Mouse (Mus musculus) embryo, embryonic 11 days (tissue): ENCODE data around the gene Qpct.

Experiments
- DNase-seq: peaks from one replicate; pipeline ENCODE4 v3.0.0-alpha.2; 2015

Qpct gene

DNA sequence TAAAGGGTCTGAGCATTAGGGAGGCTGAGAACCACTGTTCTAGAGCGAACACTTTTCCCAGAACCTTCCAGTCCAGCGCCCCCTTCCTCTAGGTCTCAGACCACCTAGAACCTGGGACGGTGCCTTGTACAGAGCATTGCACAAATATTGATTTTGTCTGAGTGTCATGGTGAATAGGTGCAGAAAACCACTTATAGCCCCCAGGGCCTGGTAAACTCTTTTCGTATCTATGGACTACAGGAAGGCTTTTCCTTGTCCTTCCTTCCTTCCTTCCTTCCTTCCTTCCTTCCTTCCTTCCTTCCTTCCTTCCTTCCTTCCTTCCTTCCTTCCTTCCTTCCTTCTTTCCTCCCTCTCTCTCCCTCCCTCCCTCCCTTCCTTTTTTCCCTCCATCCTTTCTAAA is at the start of gene Qpct:
TSS of gene Qpct (plus strand) at position 301 of the 400 bp plus-strand sequence.
- no peak for DNase-seq

DNA sequence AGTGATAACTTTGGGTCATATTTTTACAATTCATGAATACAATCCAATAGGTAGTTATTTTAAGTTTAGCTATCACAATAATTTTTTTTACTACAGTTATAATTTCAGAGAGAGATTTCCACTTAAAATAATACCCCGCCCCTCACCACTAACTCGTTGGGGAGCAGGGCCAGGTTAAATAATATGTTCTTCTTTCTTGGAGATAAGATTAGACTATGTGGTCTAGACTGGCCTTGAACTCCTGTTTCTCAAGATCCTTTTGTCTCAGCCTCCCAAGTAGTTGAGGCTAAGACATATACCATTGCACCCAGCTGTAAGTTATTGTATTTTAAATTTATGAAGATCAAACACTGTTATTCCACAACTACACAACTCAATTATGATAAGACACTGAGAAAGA is 38.1 kb upstream of the Qpct start:
- DNase-seq = no peak

DNA sequence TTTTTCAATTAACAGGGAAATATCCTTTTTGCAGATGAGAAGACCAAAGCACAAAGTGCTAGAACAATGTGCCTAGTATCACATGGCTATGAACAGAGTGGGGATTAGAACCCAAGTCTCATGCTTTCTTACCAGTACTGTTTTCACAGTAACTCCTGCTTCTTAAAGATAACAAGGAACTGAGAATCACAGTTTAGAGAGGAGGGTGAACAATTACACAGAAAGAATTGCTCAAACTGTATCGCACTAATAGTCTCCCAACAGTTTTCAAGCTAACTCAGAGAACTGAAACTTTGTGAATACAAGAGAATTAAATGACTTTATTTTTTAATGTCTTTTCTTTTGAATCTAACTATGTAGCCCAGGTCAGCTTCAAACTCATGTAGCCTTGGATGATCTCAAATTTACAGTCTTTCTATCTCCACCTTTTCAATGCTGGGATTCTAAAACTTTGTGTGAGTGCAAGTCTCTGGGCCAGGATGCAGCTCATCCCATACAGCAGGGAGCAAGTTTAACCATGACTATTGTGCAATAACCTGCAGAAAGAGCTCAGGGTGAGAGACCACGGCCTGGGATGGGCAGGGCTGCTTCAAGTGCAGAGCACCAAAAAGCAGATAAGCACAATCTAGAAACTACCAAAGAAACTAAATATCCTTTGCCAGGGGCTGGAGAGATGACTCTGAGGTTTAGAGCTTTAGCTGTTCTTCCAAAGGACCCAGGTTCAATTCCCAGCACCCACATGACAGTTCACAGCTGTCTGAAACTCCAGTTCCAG is 36.6 kb upstream of the Qpct start:
- no peak for DNase-seq

DNA sequence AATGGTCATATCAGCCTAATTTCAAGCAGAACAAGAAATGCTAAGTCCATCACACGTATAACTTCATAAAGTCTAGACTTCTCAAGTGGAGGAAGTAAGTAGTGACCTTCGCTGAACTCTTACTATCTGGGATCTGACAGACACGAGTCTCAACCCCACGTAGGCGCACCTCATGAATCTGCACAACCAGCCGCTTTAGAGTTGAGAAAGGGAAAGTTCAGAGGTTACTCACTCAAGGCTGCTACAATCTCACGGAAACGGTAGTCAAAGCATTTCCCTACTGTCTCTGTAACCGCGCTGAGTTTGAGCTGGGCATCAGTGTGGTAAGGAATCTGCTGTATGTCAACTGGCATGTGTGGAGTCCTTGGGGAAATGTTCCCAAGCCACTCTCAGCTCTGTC is 35.9 kb upstream of the Qpct start:
- DNase-seq = no peak

DNA sequence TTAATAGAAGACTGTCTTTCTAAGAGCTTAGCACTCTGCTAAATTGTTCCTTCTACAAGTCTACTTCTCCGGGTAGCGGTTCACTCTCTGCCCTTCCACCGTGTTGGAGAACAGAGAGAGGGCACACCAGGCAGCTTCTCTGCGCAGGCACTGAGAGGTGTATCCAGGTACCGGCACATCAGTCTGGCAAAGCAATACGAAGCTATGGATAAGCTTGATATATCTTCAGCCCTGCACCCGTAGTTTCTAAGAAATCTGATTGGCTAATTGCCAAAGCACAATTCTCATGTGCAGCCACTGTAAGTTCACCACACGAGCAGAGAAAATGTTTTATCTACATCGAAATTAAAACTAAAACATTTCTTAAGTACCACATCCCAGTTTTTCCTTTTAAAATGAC is 33.3 kb upstream of the Qpct start:
- DNase-seq = no peak

DNA sequence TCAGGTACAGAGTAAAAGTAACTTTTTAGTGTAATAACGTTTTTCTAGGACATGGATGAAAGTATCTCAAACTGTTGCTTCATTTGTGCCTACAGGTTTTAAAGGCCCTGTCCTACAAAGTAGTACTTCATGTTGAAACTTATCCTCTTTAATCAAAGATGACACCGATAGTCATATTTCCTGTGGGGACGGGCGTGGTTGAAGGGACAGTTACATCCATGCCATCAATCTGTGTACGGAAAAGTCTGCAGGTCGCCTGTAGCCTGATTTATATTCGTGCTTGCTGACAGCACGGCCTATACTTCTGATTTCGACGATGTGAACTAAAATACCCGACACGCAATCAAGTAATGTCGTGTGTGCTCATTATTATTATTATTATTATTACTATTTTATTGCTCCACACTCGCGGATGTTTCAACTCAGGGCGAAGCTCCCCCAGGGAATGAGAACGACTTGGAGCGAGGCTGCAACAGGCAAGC is 31.9 kb upstream of the Qpct start:
- DNase-seq = no peak

DNA sequence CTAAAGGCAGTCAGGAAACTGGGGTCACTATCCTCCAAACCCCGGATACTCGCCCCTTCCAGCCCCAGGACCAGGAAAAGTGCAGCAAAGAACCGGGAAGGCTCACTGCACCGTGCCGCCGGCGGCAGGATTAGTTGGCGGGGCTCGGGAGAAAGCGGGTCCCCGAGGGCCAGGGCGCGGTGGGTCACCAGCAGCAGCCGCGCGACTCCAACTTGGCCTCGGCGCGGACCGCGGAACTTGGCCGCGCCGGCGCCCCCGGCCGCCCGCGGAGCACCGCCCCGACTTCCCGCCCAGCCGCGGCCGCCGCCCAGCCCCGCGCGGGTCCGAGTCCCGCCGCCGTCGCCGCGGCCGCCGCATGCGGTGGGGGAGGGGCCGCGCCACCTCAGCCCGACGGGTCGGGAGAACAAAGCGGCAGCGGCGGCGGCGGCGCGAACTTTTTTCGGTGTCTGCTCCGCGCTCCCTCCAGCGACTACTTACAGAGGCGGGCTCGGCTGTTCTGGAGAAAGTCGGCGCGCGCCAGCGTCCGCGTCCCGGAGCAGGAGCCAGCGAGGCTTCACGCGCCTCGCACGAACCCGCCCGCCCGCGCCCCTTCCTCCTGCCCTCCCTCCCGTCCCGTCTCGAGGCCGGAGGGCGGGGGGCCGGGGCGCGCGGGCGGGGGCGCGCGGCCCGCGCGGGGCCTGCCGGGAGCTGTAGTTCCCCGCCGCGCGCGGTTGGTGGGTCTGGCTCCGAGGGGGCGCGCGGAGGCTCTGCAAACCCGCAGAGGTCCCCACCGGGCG is 31.3 kb upstream of the Qpct start, which contains the start of gene Prkd3:
TSS of gene Prkd3 (minus strand) at position 609 of the 776 bp plus-strand sequence.
- peak; percentile 92 for DNase-seq

DNA sequence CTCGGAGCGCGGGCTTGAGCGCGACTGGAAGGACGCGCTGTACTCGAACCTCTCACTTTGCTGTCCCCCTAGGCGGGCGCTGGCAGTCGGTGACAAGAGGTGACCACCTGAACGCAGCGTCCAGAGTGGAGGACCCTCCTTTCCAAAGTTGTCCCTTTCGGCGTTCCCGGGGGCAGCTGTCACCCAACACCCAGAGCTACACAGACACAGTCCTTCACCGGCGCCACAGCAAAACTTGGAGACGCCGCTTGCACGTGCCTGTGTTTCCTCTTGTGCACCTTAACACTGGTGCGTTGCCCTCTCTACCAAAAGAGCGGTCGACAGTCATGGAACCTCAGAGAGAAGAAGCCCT is 30.7 kb upstream of the Qpct start:
- DNase-seq = no peak

DNA sequence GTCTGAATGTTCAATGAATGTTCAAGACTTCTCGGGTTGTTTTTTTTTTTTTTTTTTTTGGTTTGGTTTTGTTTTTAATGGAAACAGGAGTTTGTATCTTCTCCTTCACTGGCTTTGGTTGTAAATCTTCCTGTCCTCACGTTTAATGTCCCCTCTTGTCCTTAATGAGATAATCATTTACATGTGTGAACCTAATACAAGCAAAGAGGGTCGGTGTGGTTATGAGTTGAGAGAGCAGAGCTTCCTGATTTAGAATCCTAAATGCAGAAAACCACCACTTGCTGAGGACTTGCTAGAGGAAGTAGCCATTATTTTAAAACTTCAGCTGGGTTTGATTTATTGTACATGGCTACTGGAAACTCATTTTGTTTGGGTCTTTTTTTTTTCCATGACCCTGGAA is 29.0 kb upstream of the Qpct start:
- DNase-seq = peak; percentile 46

DNA sequence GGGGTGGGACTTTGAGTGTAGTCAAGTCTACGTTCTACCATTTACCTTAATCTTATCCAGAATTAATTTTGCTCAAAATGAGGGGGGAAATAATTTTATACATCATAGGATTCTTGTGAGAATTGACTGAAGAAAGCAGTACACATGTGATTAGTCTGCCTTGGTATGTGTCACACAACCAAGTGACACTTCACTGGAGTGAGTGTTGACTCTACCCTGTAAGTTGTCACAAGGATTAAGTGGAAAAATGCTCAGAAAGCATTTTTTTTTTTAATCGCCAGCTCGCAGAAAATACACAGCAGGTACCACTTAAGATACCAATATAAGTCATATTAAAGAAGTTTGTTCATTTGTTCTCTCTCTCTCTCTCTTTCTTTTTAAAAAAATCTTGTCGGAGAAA is 27.2 kb upstream of the Qpct start:
- no peak for DNase-seq

DNA sequence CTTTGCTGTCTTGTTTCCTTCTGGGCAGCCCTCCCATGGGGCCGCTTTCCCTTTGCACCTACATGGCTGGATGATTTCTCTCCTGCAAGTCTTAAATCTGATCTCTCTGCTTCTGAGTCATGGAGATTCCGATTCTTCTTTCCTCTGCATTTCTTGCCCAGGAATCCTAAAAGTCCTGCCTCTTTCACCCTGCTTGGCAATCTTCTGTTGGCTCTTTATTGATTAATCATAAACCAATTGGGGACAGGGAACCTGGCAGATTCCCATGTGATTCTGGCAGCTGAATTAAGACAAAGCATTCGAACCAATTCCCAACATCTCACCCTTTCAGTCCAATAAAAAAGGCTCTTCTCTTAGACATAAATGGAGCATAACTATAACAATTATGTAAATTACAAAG is 22.5 kb upstream of the Qpct start:
- no peak for DNase-seq

DNA sequence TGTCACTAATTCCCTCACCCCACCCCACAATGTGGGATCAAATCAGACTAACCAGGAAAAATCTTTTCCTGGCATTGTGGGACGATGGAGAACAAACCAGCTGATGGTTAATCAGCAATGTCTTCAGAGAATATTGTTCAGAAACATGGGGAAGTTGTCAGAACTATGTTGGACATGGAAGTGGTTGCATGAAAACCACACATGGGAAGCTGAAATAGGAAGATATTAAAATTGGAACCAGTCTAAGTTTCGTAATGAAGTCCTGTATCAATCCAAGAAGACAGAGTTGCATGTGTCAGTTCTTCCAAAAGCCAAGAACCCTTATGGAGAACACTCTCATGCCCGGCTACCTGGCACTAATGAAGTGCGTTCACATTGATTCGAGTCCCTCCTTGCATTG is 20.1 kb upstream of the Qpct start:
- DNase-seq = no peak

DNA sequence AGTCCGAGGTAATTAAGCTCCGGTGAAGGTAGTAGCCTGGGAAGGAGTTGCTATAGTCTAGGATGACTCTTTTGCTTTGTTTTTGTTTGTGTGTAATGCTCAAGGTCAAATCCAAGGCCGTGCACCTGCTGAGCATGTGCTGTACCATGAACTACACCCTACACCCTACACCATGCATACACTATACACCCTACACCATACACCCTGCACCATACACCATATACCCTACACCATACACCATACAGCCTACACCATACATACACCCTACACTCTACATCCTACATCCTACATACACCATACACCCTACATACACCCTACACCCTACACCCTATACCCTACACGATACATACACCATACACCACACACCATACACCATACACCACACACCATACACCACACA is 18.9 kb upstream of the Qpct start:
- DNase-seq = no peak

DNA sequence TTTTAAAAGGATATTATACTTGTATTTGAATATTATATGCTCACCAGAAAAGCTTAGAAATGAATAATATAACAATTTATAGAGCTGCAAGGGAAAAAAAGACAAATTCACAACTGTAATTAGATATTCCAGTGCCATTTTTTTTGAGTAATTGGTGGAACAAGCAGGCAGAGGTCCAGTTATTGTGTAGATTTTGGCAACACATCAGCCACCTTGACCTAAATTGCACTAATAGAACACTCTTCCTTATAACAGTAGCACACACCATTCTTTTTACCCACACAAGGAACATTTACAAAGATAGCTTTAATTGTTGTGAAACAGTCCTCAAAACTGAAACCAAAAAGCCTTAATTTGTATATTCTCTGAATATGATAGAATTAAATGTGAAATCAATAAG is 12.0 kb upstream of the Qpct start:
- DNase-seq = no peak

DNA sequence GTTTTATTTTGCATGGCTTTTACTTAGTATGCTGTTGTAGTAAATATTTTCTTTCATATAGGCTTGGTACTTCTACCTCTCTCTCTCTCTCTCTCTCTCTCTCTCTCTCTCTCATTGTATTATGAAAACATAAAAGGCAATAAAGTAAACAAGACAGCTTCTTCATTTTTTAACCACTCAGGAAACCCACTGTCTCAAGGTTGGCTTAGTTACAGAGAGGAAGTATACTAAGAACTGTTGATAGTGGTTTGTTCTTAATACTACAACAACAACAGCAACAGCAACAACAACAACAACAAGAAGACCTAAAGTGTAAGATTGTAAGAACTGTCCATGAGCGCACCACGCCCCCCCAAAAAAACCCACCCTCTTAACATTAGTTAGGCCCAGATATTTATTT is 8.0 kb upstream of the Qpct start:
- DNase-seq = no peak

DNA sequence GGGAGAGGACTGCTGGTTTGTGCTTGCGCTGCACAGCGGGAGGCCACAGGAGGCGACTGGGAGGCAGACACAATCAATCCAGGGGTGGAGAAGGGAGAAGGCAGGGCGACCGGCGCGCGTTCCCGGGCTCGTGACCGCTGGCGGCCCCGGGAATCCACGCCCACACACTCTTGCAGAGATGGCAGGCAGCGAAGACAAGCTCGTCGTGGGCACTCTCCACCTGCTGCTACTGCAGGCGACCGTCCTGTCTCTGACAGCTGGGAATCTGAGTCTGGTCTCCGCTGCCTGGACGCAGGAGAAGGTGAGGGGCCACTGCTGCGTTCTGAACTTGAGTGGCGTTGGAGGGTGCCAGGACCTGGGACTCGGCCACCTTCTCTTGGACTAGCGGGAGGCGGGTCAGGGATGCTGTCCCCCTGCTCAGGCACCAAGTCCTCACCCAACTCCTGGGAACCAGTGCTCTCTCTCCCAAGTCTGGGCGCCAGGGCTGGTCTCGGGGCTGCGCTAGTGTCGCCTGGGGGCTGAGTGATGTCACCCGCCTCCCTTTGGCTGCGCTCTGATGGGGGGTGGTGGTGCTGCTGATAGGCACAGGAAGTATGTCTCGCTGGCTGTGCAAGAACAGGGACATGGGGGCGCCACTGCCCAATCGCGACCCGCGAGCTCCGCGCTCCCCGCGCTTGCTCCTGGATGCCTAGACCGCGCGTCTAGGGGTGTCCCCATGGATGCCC is 544 bp downstream of the Qpct start:
- DNase-seq = peak; percentile 77

DNA sequence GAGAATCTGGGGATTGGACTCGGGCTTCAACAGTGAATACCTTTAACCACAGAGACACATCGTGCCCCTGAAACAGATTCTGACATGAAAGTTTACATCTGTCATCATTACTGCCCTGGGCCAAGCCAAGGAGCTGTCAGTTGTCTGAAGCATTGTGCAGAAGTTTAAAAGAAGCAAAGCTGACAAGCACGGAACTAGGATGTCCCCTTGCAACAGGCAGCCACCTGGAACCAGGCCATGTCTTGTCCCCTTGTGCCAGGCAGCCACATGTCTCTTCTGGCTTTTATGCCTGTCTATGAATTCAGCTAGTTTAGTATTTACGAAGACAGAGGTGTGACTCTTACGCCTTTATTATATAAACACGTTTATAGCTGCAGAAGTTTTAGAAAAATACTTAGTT is 6.6 kb downstream of the Qpct start:
- DNase-seq = no peak

DNA sequence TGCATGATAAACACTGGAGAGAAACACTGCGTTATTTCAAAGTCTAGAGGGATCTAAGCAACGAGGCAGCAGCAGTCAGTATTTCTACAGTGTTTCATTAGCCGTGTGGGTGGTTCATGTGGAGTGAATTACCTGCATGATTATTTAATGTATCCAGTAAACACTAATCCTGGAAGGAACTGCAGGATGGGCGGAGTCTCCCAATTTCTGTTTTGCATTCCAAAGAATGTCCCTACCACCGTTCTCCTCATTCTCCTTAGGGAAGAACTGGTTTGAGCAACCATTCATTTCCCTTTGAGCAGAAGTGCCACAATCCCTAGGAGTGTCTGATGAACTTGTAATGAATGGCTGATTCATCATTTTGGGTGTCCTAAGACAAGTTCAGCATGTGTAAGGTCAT is 8.5 kb downstream of the Qpct start:
- DNase-seq = no peak

DNA sequence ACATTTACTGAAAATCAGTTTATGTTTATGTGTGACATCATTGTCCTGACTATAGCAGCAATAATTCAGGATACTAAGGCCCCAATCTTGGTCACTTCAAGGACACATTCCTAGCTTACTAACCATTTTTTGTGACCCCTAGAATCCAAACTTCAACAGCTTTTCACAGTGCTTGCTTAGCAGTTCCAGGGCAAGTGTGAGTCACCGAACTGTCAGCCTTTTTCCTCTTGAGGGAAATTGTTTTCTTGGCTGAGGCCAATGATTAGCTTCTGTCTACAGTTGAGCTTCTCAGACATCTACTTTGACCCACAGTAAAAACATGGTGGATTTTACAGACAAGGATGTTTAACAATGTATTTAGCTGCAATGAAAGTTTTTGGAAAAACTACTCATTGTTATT is 12.5 kb downstream of the Qpct start:
- no peak for DNase-seq

DNA sequence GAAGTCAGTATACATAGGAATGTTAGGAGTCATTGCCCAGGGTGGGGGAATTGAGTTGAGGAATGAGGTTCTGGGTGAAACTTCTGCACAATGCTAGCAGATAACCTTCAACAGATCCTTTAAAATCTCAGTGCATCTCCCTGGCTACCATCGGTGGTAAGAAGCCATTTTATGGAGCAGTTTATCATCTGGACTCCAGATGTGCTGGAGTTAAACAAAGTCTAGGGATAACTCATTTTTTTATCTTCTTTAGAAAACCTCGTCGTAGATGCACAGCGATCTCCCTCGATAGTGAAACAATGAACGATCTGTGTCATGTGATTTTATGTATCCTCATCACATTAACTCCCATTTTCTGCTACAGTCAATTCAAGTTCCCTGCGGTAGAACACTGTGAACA is 16.9 kb downstream of the Qpct start:
- peak; percentile 43 for DNase-seq

DNA sequence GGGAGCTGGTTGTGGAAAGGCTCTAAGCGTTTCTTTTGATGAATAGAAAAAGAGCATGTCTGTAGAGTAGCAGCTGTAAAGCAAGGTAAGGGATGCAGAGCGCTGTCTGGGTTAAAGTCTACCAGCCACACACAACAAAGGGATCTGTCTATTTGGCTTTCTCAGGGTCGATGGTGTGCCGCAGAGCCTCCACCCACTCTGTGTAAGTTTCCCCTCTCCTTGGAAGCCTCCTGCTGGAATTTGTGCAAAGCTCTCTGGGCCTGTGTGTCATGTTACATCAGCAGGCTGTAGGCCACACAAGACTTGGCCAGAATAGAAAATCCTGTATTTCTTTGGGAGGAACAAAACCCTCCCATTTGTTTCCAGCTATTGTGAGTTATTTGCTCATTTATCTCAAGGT is 17.3 kb downstream of the Qpct start:
- DNase-seq = peak; percentile 53

DNA sequence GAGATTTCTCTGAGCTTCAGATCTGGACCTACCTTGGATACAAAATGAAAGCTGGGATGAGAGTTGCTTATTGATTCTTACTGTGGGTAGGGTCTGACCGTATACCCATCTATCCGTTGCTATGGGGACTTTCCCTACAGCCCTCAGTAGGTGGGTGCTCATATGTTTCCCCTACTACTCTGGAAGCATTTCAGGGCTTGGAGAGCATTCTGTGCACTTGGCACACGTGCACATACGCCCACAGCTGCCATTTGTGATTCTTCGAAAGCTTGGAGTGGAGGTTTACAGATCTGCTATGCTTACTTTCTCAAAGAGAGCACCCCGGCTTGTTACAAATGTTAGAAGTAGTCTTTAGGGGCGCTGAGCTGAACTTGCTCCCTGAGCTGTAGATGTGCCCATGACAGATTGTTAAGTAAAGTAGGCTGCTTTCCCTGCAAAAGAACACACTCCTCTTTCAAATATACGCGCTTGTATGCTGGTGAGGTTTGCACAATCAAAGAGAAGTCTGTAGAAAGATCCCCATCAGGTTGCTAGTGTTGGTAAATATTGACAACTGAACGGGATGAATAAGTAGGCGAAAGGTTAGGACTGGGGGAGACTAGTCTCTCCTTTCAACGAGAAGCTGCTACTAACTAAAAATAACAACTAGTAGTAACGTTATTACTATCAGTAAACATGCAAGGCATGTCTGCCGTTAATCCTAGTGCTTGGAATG is 18.2 kb downstream of the Qpct start:
- DNase-seq = no peak

DNA sequence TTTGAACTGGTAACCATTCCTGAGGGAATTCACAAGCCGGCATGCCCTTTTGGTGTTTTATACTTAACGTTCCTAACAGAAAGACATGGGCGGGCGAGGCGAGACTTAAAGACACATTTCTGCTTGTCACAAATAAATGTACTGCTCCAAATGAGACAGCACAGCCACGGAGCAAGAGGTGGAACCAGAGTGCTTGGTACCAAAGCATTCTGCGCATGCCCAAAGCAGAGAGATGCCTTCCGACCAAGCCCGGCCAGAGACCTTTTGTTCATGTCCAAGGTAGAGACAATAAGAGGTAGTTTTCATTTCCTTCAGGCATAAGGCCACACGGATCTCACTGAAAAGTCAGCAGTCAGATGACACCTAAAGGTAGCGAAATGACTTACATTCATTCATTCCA is 20.2 kb downstream of the Qpct start:
- no peak for DNase-seq
